Mouse (Mus musculus) embryo, embryonic 9.5 days (tissue): ENCODE results near the gene Shc2.

Experiments used
- DNase-seq: peaks from one replicate; pipeline ENCODE4 v3.0.0-alpha.2; 2017; ENCODE audit errors: extremely low spot score

Shc2 gene

GRCm38 (mm10) chr10:79615860-79616259 lies 21.9 kb downstream of the Shc2 start:
- peak; percentile 42 for DNase-seq

- DNase-seq = no peak
These were observed 23.4 kb downstream of the Shc2 start for GRCm38 (mm10) chr10:79614305-79614643.

- peak; percentile 83 for DNase-seq
These were observed 24.0 kb downstream of the Shc2 start, which contains the start of gene C2cd4c for GRCm38 (mm10) chr10:79613578-79614304. C2cd4c (minus strand) TSS chr10:79614025.

GRCm38 (mm10) chr10:79612192-79613135 lies 25.3 kb downstream of the Shc2 start:
- DNase-seq = peak; percentile 57

- DNase-seq = no peak
These were observed 26.4 kb downstream of the Shc2 start for GRCm38 (mm10) chr10:79611296-79611695.

GRCm38 (mm10) chr10:79609276-79609675 lies 28.4 kb downstream of the Shc2 start:
- DNase-seq = no peak

GRCm38 (mm10) chr10:79607892-79608291 lies 29.8 kb downstream of the Shc2 start:
- no peak for DNase-seq

- no peak for DNase-seq
These were observed 31.2 kb downstream of the Shc2 start for GRCm38 (mm10) chr10:79606537-79606936.

GRCm38 (mm10) chr10:79597936-79598230 lies 39.8 kb downstream of the Shc2 start:
- no peak for DNase-seq

- no peak for DNase-seq
These were observed 40.4 kb downstream of the Shc2 start for GRCm38 (mm10) chr10:79597051-79597935.

- DNase-seq = no peak
These were observed 42.2 kb downstream of the Shc2 start for GRCm38 (mm10) chr10:79595590-79595929.

GRCm38 (mm10) chr10:79594872-79595589 lies 42.7 kb downstream of the Shc2 start:
- DNase-seq = peak; percentile 63

GRCm38 (mm10) chr10:79594111-79594510 lies 43.6 kb downstream of the Shc2 start:
- no peak for DNase-seq

- DNase-seq = no peak
These were observed 47.0 kb downstream of the Shc2 start for GRCm38 (mm10) chr10:79590702-79591101.

GRCm38 (mm10) chr10:79587752-79588126 lies 50.0 kb downstream of the Shc2 start:
- DNase-seq = no peak

- no peak for DNase-seq
These were observed 50.5 kb downstream of the Shc2 start, which contains the start of gene Theg for GRCm38 (mm10) chr10:79587061-79587751. Theg (minus strand) TSS chr10:79587331.

GRCm38 (mm10) chr10:79586243-79586642 lies 51.5 kb downstream of the Shc2 start:
- DNase-seq = no peak

- DNase-seq = no peak
These were observed 52.0 kb downstream of the Shc2 start for GRCm38 (mm10) chr10:79585723-79586122.

- no peak for DNase-seq
These were observed 52.6 kb downstream of the Shc2 start for GRCm38 (mm10) chr10:79585136-79585535.

GRCm38 (mm10) chr10:79584426-79584825 lies 53.3 kb downstream of the Shc2 start:
- no peak for DNase-seq

GRCm38 (mm10) chr10:79584021-79584420 lies 53.7 kb downstream of the Shc2 start:
- no peak for DNase-seq
